Mouse (Mus musculus): ENCODE measurements at regions not wholly inside any gene's neighbourhood (a gene's known extent, or its start where the extent isn't known, plus 50 kb on each side); places are given as distances from the start of the nearest gene placed in this dataset.

DNA sequence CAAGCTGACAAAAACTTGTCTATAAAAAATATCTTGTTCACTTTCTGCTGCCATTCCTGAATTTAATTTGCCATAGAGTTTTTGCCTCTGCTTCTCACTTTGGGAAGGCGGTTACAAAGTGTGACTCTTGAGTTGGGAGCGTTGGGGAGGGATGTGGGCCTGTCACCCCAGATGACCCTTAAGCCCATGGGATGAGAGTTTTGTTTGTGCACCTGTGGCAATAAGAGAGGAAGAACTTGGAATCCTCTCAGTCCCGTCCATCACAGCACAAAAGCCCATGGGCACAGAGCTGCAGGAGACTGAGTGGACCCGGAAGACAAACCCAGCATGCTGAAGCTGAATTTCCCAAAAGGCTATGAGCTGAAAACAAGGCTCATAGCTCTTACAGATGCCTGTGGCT lies 127.7 kb upstream of the Pik3r1 start:
- Histone ChIP-seq H3K36me3 (ENCODE audit: control insufficient read depth, insufficient read depth, low read length) (no peaks in the 10 kb centered on the region), H3K9ac (ENCODE audit: low read length) (no peak overlapping the region), H3K27me3 (ENCODE audit: control insufficient read depth, insufficient read depth, low read length) (no peaks in the 10 kb centered on the region), H3K4me1 (ENCODE audit: control insufficient read depth, insufficient read depth, low read length) (no peaks in the 10 kb centered on the region), H3K4me2 (ENCODE audit: low read depth, low read length) (no peak overlapping the region), H3K9me3 (replicated peaks; ENCODE audit: control insufficient read depth, low read length) (no peaks in the 10 kb centered on the region), H3K27ac (ENCODE audit: low read length) (no peak overlapping the region), H3K4me3 (replicated peaks; ENCODE audit: low read length) (no peak overlapping the region)
- 74% methylated on average over 4 of the region's 4 CpGs for WGBS
- no peak for ATAC-seq (ENCODE audit: insufficient read depth, low FRiP score)

DNA sequence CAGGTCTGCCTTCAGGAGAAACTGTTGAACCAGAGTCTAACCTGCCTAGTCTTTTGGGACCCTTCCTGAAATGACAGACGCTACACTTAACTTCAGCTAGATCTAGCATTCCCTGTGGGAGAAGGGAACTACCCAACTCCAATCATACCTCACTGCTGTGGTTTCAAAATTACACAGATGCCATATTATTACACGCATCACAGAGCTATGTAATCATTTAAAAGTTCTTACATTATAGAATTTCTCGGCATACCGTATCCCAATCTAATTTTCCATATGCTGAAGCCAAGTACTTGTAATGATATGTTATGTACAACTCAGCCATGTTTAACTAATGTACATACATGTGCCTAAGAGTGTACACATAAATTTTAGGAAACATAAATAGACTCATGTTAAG lies 128.9 kb upstream of the Pik3r1 start:
- 87% methylated on average over 4 of the region's 4 CpGs for WGBS
- ATAC-seq (ENCODE audit: insufficient read depth, low FRiP score), result no peak
- Histone ChIP-seq H3K4me3 (replicated peaks; ENCODE audit: low read length) (no peak overlapping the region), H3K9me3 (replicated peaks; ENCODE audit: control insufficient read depth, low read length) (no peaks in the 10 kb centered on the region), H3K27ac (ENCODE audit: low read length) (no peak overlapping the region), H3K4me1 (ENCODE audit: control insufficient read depth, insufficient read depth, low read length) (no peaks in the 10 kb centered on the region), H3K36me3 (ENCODE audit: control insufficient read depth, insufficient read depth, low read length) (no peaks in the 10 kb centered on the region), H3K27me3 (ENCODE audit: control insufficient read depth, insufficient read depth, low read length) (no peaks in the 10 kb centered on the region), H3K9ac (ENCODE audit: low read length) (no peak overlapping the region), H3K4me2 (ENCODE audit: low read depth, low read length) (no peak overlapping the region)

DNA sequence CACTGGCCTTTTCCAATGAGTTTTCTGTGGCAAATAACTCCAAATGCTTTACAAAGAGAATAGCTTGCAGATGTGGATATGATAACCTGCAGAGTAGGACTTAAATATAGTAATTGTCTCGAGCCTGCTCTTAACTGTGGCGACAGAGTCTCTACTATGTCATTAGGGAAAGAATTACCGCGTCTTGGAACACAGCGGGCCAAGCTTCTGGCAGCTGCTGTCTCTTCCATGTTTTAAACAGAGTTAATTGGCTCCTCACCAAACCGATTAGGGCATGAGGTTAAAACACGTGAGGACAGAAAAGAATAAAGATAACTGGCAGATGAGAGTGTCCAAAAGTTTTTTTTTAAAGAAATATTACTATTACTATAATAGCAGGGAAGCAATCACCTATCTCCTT lies 134.2 kb upstream of the Pik3r1 start:
- H3K4me1 ChIP-seq (ENCODE audit: control insufficient read depth, insufficient read depth, low read length), result no peaks in the 10 kb centered on the region
- H3K27ac ChIP-seq (ENCODE audit: low read length), result no peak overlapping the region
- no peaks in the 10 kb centered on the region for H3K9me3 ChIP-seq (replicated peaks; ENCODE audit: control insufficient read depth, low read length)
- H3K27me3 ChIP-seq (ENCODE audit: control insufficient read depth, insufficient read depth, low read length), result no peaks in the 10 kb centered on the region
- H3K9ac ChIP-seq (ENCODE audit: low read length), result no peak overlapping the region
- H3K4me3 ChIP-seq (replicated peaks; ENCODE audit: low read length), result no peak overlapping the region
- no peak overlapping the region for H3K4me2 ChIP-seq (ENCODE audit: low read depth, low read length)
- WGBS, result 62% methylated on average over 7 of the region's 7 CpGs
- ATAC-seq (ENCODE audit: insufficient read depth, low FRiP score), result no peak
- H3K36me3 ChIP-seq (ENCODE audit: control insufficient read depth, insufficient read depth, low read length), result no peaks in the 10 kb centered on the region

DNA sequence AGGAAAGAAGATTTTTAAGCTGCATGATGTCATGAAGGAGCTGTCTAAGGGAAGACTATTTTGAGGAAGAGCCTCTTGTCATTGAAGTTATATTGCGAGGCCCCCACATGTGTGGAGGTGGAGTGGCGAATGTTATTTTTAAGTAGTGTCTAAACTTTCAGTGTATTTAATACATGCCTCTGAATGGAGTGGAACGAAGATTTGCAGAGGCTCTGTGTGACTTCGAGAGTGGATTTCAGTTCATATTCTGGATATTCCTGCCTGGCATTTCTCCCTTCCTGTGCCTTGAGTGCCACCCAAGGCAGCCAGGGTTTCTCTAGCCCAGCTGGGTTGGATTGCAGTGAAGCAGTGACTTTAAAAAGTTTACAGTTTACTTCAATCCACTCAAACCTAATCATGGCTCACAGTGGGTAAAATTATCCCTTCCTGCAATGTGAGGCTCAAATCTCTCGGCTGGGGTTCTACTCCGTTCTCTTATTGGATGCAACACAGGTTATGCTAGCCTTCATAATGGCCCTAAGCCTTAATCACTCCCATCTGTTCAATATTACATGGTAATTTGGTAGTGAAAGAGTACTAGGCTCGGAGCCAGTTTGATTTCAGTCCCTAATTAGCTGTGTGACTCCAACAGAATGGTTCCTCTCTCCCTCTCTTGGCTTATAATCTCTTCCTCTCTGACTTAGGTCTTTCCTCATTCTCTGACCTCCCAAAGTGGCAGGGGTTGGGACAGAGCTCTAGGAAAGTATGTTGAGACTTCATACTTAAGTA lies 138.1 kb upstream of the Pik3r1 start:
- Histone ChIP-seq H3K4me3 (replicated peaks; ENCODE audit: low read length) (no peak overlapping the region), H3K27ac (ENCODE audit: low read length) (no peak overlapping the region), H3K9ac (ENCODE audit: low read length) (no peak overlapping the region), H3K4me2 (ENCODE audit: low read depth, low read length) (no peak overlapping the region), H3K36me3 (ENCODE audit: control insufficient read depth, insufficient read depth, low read length) (no peaks in the 10 kb centered on the region), H3K9me3 (replicated peaks; ENCODE audit: control insufficient read depth, low read length) (peaks cover 6% of the 10 kb centered on the region; the same call in 1 of the 2 replicates), H3K4me1 (ENCODE audit: control insufficient read depth, insufficient read depth, low read length) (no peaks in the 10 kb centered on the region), H3K27me3 (ENCODE audit: control insufficient read depth, insufficient read depth, low read length) (no peaks in the 10 kb centered on the region)
- ATAC-seq (ENCODE audit: insufficient read depth, low FRiP score), result no peak
- WGBS, result 86% methylated on average over 7 of the region's 7 CpGs

DNA sequence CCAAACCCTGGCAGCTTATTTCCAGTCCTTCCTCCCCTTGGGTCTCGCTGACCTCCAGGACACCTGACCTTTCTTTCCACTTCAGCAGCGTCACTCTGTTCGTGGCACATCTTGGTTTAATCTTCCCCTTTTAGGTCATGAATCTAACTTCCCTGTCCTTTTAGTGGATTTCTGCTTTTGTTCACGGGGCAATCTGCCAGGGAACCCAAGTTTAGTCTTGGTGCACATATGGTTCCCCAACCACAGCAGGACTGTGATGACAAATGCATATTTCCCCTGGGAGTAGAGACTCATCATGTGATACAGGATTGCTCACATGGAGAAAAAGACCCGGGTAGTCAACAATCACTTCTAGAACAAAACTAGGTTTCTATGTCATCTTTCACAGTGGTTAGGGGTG lies 141.0 kb upstream of the Pik3r1 start:
- Histone ChIP-seq H3K27me3 (ENCODE audit: control insufficient read depth, insufficient read depth, low read length) (no peaks in the 10 kb centered on the region), H3K4me3 (replicated peaks; ENCODE audit: low read length) (no peak overlapping the region), H3K4me2 (ENCODE audit: low read depth, low read length) (no peak overlapping the region), H3K4me1 (ENCODE audit: control insufficient read depth, insufficient read depth, low read length) (peaks cover 1% of the 10 kb centered on the region; the same call in 1 of the 2 replicates), H3K27ac (ENCODE audit: low read length) (no peak overlapping the region), H3K36me3 (ENCODE audit: control insufficient read depth, insufficient read depth, low read length) (no peaks in the 10 kb centered on the region), H3K9ac (ENCODE audit: low read length) (no peak overlapping the region), H3K9me3 (replicated peaks; ENCODE audit: control insufficient read depth, low read length) (peaks cover 6% of the 10 kb centered on the region; the same call in 1 of the 2 replicates)
- whole genome bisulfite sequencing, result 72% methylated on average over 5 of the region's 5 CpGs
- ATAC-seq (ENCODE audit: insufficient read depth, low FRiP score), result no peak

DNA sequence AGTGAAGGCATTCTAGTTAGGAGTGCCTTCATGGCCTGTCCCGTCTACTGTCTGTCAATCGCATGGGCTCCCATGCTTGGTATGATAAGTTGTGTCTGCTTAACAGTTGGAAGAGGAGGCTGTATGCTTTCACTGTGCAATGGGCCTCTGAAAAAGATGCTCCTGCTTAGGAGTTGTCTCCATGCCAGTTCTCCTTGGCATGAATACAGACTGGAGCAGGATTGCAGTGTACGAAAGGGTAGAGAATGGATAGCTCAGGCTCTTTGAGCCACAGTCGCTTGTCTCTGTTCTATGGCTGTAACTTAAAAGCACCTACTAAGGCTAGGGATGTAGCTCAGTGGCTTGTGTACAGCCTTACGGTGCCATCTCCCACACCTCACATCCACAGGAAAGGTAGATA lies 142.7 kb upstream of the Pik3r1 start:
- WGBS, result 93% methylated on average over 5 of the region's 5 CpGs
- no peak for ATAC-seq (ENCODE audit: insufficient read depth, low FRiP score)
- H3K27me3 ChIP-seq (ENCODE audit: control insufficient read depth, insufficient read depth, low read length), result no peaks in the 10 kb centered on the region
- peaks cover 6% of the 10 kb centered on the region; the same call in 1 of the 2 replicates for H3K9me3 ChIP-seq (replicated peaks; ENCODE audit: control insufficient read depth, low read length)
- peaks cover 15% of the 10 kb centered on the region; the same call in 1 of the 2 replicates for H3K4me1 ChIP-seq (ENCODE audit: control insufficient read depth, insufficient read depth, low read length)
- H3K9ac ChIP-seq (ENCODE audit: low read length), result no peak overlapping the region
- no peak overlapping the region for H3K4me2 ChIP-seq (ENCODE audit: low read depth, low read length)
- no peak overlapping the region for H3K27ac ChIP-seq (ENCODE audit: low read length)
- no peaks in the 10 kb centered on the region for H3K36me3 ChIP-seq (ENCODE audit: control insufficient read depth, insufficient read depth, low read length)
- no peak overlapping the region for H3K4me3 ChIP-seq (replicated peaks; ENCODE audit: low read length)

DNA sequence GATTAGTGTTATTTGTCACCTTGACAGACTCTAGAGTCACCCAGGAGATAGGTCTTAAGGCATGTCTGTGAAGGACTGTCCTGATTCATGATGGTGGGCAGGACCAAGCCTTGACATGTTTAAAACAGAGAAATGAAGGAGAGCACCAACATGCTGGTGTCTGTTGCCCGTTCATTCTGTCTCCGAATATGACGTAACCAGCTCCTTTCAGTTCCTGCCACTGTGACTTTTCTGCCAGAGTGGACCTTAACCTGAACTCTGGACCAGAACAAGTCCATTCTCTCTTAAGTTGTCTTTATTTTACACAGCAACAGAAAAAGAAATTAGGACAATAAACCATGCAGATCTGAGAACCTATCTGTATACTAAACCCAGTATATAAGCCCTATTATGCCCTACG lies 146.1 kb upstream of the Pik3r1 start:
- no peak overlapping the region for H3K4me2 ChIP-seq (ENCODE audit: low read depth, low read length)
- no peak overlapping the region for H3K9ac ChIP-seq (ENCODE audit: low read length)
- H3K4me3 ChIP-seq (replicated peaks; ENCODE audit: low read length), result no peak overlapping the region
- no peak for ATAC-seq (ENCODE audit: insufficient read depth, low FRiP score)
- peak overlapping the region; percentile 83 for H3K27ac ChIP-seq (ENCODE audit: low read length)
- peaks cover 6% of the 10 kb centered on the region; the same call in 1 of the 2 replicates for H3K9me3 ChIP-seq (replicated peaks; ENCODE audit: control insufficient read depth, low read length)
- H3K27me3 ChIP-seq (ENCODE audit: control insufficient read depth, insufficient read depth, low read length), result no peaks in the 10 kb centered on the region
- no peaks in the 10 kb centered on the region for H3K36me3 ChIP-seq (ENCODE audit: control insufficient read depth, insufficient read depth, low read length)
- H3K4me1 ChIP-seq (ENCODE audit: control insufficient read depth, insufficient read depth, low read length), result peaks cover 17% of the 10 kb centered on the region; the same call in 1 of the 2 replicates
- 75% methylated on average over 4 of the region's 4 CpGs for WGBS

DNA sequence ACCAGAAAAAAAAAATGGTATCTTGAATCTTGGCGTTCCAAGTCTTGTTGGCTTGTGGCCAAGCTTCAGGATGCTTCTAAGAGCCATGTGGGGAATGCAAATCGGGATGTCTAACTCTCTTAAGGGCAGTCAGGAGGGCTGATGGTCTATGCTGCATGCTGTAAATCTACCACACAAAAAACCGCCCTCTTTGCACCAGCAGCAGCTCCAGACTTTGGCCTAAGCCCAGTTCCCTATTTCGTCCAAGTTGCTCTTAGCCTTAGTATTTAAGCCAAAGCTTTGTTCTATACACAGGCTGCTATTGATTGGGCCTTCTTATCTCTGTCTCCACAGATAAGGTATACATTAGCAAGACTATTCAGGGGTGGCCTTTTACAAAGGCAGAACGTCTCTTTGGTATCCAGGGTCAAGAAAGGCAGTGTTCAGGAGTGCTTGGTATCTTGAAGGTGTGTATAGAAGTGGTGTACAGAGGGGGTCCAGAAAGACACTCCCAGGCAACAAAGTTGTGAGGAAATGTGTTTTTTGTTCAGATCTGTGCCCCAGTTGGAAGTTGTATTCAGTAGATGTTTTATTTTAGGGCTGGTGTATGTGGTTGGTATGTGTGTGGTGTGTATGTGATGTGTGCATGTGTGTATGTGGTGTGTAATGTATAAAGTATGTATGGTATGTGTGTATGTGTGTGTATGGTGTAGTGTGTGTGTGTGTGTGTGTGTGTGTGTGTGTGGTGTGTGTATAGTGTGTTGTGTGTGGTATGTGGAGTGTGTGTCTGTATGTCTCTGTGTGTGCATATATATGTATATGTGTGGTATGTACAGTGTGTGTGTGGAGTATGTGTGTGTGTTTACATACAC lies 146.9 kb upstream of the Pik3r1 start:
- 13% methylated on average over 5 of the region's 5 CpGs for WGBS
- Histone ChIP-seq H3K4me1 (ENCODE audit: control insufficient read depth, insufficient read depth, low read length) (peaks cover 17% of the 10 kb centered on the region; the same call in 1 of the 2 replicates), H3K4me2 (ENCODE audit: low read depth, low read length) (no peak overlapping the region), H3K4me3 (replicated peaks; ENCODE audit: low read length) (no peak overlapping the region), H3K27me3 (ENCODE audit: control insufficient read depth, insufficient read depth, low read length) (no peaks in the 10 kb centered on the region), H3K27ac (ENCODE audit: low read length) (peak overlapping the region; percentile 83), H3K36me3 (ENCODE audit: control insufficient read depth, insufficient read depth, low read length) (no peaks in the 10 kb centered on the region), H3K9ac (ENCODE audit: low read length) (no peak overlapping the region), H3K9me3 (replicated peaks; ENCODE audit: control insufficient read depth, low read length) (peaks cover 3% of the 10 kb centered on the region; the same call in 1 of the 2 replicates)
- ATAC-seq (ENCODE audit: insufficient read depth, low FRiP score), result peak; percentile 82

DNA sequence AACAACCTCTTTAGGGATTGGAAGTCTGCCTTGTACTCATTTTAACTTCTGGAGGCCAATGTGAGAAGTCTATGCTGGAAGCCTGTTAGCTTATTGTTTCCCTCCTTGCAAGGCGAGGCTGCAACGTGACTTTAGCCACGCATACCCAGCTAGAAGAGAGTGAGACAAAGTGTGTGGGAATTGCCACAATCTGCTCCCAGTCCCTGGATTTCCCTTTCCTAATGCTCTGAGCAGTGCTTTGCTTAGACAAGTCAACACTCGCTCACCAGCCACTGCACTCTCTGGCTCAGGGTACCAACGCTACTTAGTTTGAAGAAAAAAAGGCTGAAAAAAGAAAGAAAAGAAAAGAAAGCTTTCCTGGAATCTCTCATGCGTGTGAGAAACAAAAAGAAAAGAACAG lies 147.5 kb upstream of the Pik3r1 start:
- no peak overlapping the region for H3K9ac ChIP-seq (ENCODE audit: low read length)
- 50% methylated on average over 6 of the region's 6 CpGs for WGBS
- no peaks in the 10 kb centered on the region for H3K36me3 ChIP-seq (ENCODE audit: control insufficient read depth, insufficient read depth, low read length)
- 0 out of 2 replicates have a peak overlapping the region, but pooled peaks have one; percentile 23 for H3K4me2 ChIP-seq (ENCODE audit: low read depth, low read length)
- H3K27me3 ChIP-seq (ENCODE audit: control insufficient read depth, insufficient read depth, low read length), result no peaks in the 10 kb centered on the region
- no peaks in the 10 kb centered on the region for H3K9me3 ChIP-seq (replicated peaks; ENCODE audit: control insufficient read depth, low read length)
- no peak overlapping the region for H3K4me3 ChIP-seq (replicated peaks; ENCODE audit: low read length)
- ATAC-seq (ENCODE audit: insufficient read depth, low FRiP score), result peak; percentile 56
- peak overlapping the region; percentile 83 for H3K27ac ChIP-seq (ENCODE audit: low read length)
- H3K4me1 ChIP-seq (ENCODE audit: control insufficient read depth, insufficient read depth, low read length), result peaks cover 17% of the 10 kb centered on the region; the same call in 1 of the 2 replicates

Data from stomach, embryonic 16.5 days (tissue).